ENCODE assay signal across 19 mouse cellular contexts in the genomic region with DNA sequence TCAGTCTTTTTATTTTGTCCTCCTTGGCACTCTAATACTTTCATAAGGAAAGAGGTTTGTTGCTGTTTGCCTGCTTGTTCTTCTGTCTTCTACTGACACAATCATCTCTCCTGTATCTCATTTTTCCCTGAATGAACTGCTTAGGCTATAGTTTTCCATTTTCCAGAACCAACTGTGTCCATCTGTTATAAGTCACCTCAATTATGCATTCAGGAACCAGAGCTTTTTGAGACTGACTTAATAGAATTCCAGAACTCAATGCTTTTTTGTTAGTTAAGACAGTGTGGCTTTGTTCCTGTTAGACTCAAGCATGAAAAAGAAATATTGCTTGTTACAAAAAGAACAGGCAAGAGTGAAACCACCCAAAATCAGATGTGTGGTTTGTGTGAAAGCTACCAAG.
DNase-seq lines count a peak whose midpoint lies in the region; ATAC-seq and TF ChIP-seq lines count a peak whose summit lies in the region.
"Had no signal": no experiment of that assay in that cellular context is flagged by ENCODE, and none has a peak within 500 bp of the region (broad histone marks: within the 10 kb centered on the region; RNA-seq: fewer than 3 reads in every experiment).

No protein-coding gene starts in this region.

- no peaks in the 10 kb centered on the region for H3K36me3 ChIP-seq in forebrain, embryonic 15.5 days
- peaks cover 4% of the 10 kb centered on the region for H3K36me3 ChIP-seq in forebrain, embryonic 10.5 days (replicated peaks)
- H3K36me3 ChIP-seq in midbrain, embryonic 12.5 days: no peaks in the 10 kb centered on the region
- no peaks in the 10 kb centered on the region for H3K36me3 ChIP-seq in midbrain, embryonic 16.5 days (ENCODE audit: control insufficient read depth, insufficient read depth, low read length)
- H3K36me3 ChIP-seq in hindbrain, embryonic 14.5 days (replicated peaks; ENCODE audit: control insufficient read depth, insufficient read depth): no peaks in the 10 kb centered on the region
- H3K36me3 ChIP-seq: embryonic facial prominence, embryonic 15.5 days; lung, embryonic 15.5 days; neural tube, embryonic 13.5 days had no signal

- no peak overlapping the region for H3K4me3 ChIP-seq in forebrain, embryonic 15.5 days
- no peak overlapping the region for H3K4me3 ChIP-seq in forebrain, embryonic 10.5 days
- no peak overlapping the region for H3K4me3 ChIP-seq in midbrain, embryonic 12.5 days
- H3K4me3 ChIP-seq in midbrain, embryonic 16.5 days (ENCODE audit: low read depth, low read length): no peak overlapping the region
- no peak overlapping the region for H3K4me3 ChIP-seq in hindbrain, embryonic 14.5 days (replicated peaks; ENCODE audit: low read length)
- H3K4me3 ChIP-seq: embryonic facial prominence, embryonic 15.5 days; lung, embryonic 15.5 days; neural tube, embryonic 13.5 days had no signal

- H3K4me2 ChIP-seq in forebrain, embryonic 15.5 days (replicated peaks): no peak overlapping the region
- no peak overlapping the region for H3K4me2 ChIP-seq in midbrain, embryonic 12.5 days (replicated peaks)
- H3K4me2 ChIP-seq in midbrain, embryonic 16.5 days (ENCODE audit: low read length): no peak overlapping the region
- H3K4me2 ChIP-seq in hindbrain, embryonic 14.5 days (replicated peaks): no peak overlapping the region
- H3K4me2 ChIP-seq: embryonic facial prominence, embryonic 15.5 days; heart, embryonic 11.5 days; lung, embryonic 15.5 days; neural tube, embryonic 13.5 days had no signal

- no peak overlapping the region for H3K9ac ChIP-seq in forebrain, embryonic 15.5 days (replicated peaks)
- no peak overlapping the region for H3K9ac ChIP-seq in midbrain, embryonic 12.5 days (replicated peaks)
- no peak overlapping the region for H3K9ac ChIP-seq in midbrain, embryonic 16.5 days (ENCODE audit: low read depth, low read length)
- H3K9ac ChIP-seq in hindbrain, embryonic 14.5 days: no peak overlapping the region
- H3K9ac ChIP-seq: embryonic facial prominence, embryonic 15.5 days; liver, embryonic 14.5 days; lung, embryonic 15.5 days; neural tube, embryonic 13.5 days had no signal

- H3K9me3 ChIP-seq in forebrain, embryonic 15.5 days: no peaks in the 10 kb centered on the region
- no peaks in the 10 kb centered on the region for H3K9me3 ChIP-seq in forebrain, embryonic 10.5 days
- no peaks in the 10 kb centered on the region for H3K9me3 ChIP-seq in midbrain, embryonic 12.5 days
- H3K9me3 ChIP-seq in midbrain, embryonic 16.5 days (replicated peaks; ENCODE audit: control insufficient read depth, low read length, poor library complexity, severe bottlenecking): no peaks in the 10 kb centered on the region
- H3K9me3 ChIP-seq in hindbrain, embryonic 14.5 days (ENCODE audit: control insufficient read depth, low read length): no peaks in the 10 kb centered on the region
- H3K9me3 ChIP-seq: embryonic facial prominence, embryonic 15.5 days; lung, embryonic 15.5 days; neural tube, embryonic 13.5 days had no signal

- H3K27me3 ChIP-seq in forebrain, embryonic 15.5 days: no peaks in the 10 kb centered on the region
- no peaks in the 10 kb centered on the region for H3K27me3 ChIP-seq in forebrain, embryonic 10.5 days (ENCODE audit: poor library complexity, severe bottlenecking)
- H3K27me3 ChIP-seq in midbrain, embryonic 12.5 days: no peaks in the 10 kb centered on the region
- no peaks in the 10 kb centered on the region for H3K27me3 ChIP-seq in midbrain, embryonic 16.5 days (ENCODE audit: control insufficient read depth, insufficient read depth, low read depth, low read length)
- H3K27me3 ChIP-seq in hindbrain, embryonic 14.5 days (ENCODE audit: control insufficient read depth, insufficient read depth, low read length): no peaks in the 10 kb centered on the region
- H3K27me3 ChIP-seq: embryonic facial prominence, embryonic 15.5 days; lung, embryonic 15.5 days; neural tube, embryonic 13.5 days had no signal

- no peak for ATAC-seq in forebrain, embryonic 15.5 days (replicated peaks)
- peak; percentile 58 for ATAC-seq in midbrain, embryonic 12.5 days (ENCODE audit: low FRiP score, low read depth)
- no peak for ATAC-seq in midbrain, embryonic 16.5 days
- no peak for ATAC-seq in hindbrain, embryonic 14.5 days (ENCODE audit: low FRiP score)

- TF ChIP-seq CTCF in brain, embryonic 14.5 days (IDR thresholded peaks at IDR 0.05; ENCODE audit: borderline replicate concordance, extremely low read depth, insufficient read depth, insufficient read length): no peak

- no peak for DNase-seq in forebrain, embryonic 10.5 days (ENCODE audit: extremely low spot score, low spot score)
- peak; percentile 65 for DNase-seq in brain, embryonic 14.5 days (ENCODE audit: low read depth)
- DNase-seq in hindbrain, embryonic 14.5 days (ENCODE audit: low spot score): no peak
- DNase-seq in retina, postnatal 1 day: no peak
- DNase-seq: adrenal gland, adult 8-10 months; cerebellum, adult 11-12 months; heart, postnatal 10 days; kidney, adult 2 months; kidney, postnatal 10 days; lung, postnatal 4 days; thymus, postnatal 14 days had no signal

- H3K4me1 ChIP-seq in forebrain, embryonic 15.5 days: peaks cover 16% of the 10 kb centered on the region
- H3K4me1 ChIP-seq in forebrain, embryonic 10.5 days: peaks cover 34% of the 10 kb centered on the region
- H3K4me1 ChIP-seq in midbrain, embryonic 12.5 days: peaks cover 15% of the 10 kb centered on the region
- H3K4me1 ChIP-seq in midbrain, embryonic 16.5 days (ENCODE audit: control insufficient read depth, insufficient read depth, low read length): peaks cover 3% of the 10 kb centered on the region
- peaks cover 10% of the 10 kb centered on the region; the same call in 1 of the 2 replicates for H3K4me1 ChIP-seq in hindbrain, embryonic 14.5 days (replicated peaks; ENCODE audit: control insufficient read depth, insufficient read depth, low read length)
- H3K4me1 ChIP-seq: embryonic facial prominence, embryonic 15.5 days had no signal

- no peak for TF ChIP-seq POLR2A in brain, embryonic 14.5 days (IDR thresholded peaks at IDR 0.05; ENCODE audit: borderline replicate concordance, extremely low read depth, insufficient read depth, insufficient read length, poor library complexity, severe bottlenecking)

- H3K27ac ChIP-seq in forebrain, embryonic 15.5 days (replicated peaks): peak overlapping the region; percentile 17
- no peak overlapping the region for H3K27ac ChIP-seq in forebrain, embryonic 10.5 days
- no peak overlapping the region; the same call in 1 of the 2 replicates for H3K27ac ChIP-seq in midbrain, embryonic 12.5 days (replicated peaks)
- H3K27ac ChIP-seq in midbrain, embryonic 16.5 days (ENCODE audit: low read length): no peak overlapping the region
- H3K27ac ChIP-seq in hindbrain, embryonic 14.5 days: 0 out of 2 replicates have a peak overlapping the region, but pooled peaks have one; percentile 32
- H3K27ac ChIP-seq: embryonic facial prominence, embryonic 15.5 days; liver, embryonic 14.5 days; lung, embryonic 15.5 days; neural tube, embryonic 13.5 days had no signal

Comparison
In these comparisons a context has a peak if more than half of its experiments do, and no peak if none do; other contexts are left out.
1. H3K27ac ChIP-seq: peak in forebrain, embryonic 15.5 days (single experiment) and hindbrain, embryonic 14.5 days (single experiment); none in forebrain, embryonic 10.5 days (single experiment), midbrain, embryonic 12.5 days (single experiment) and midbrain, embryonic 16.5 days (single experiment).